Mouse (Mus musculus): ENCODE measurements at regions not wholly inside any gene's neighbourhood (a gene's known extent, or its start where the extent isn't known, plus 50 kb on each side); places are given as distances from the start of the nearest gene placed in this dataset.

- no peaks in the 10 kb centered on the region for H3K4me1 ChIP-seq (ENCODE audit: control insufficient read depth, insufficient read depth, low read length)
- H3K4me2 ChIP-seq (ENCODE audit: low read depth, low read length): peak overlapping the region; percentile 32; the same call in 1 of the 2 replicates
- WGBS: 12% methylated on average over 20 of the region's 20 CpGs
- peak; percentile 83 for ATAC-seq (replicated peaks; ENCODE audit: extremely low read depth, insufficient read depth, low FRiP score)
- peaks cover 3% of the 10 kb centered on the region; the same call in 1 of the 2 replicates for H3K27me3 ChIP-seq (ENCODE audit: control insufficient read depth, insufficient read depth, low read length)
- H3K27ac ChIP-seq (ENCODE audit: low read length): no peak overlapping the region
- H3K4me3 ChIP-seq (ENCODE audit: low read length): no peak overlapping the region
- peak overlapping the region; percentile 3; the same call in 1 of the 2 replicates for H3K9ac ChIP-seq (ENCODE audit: low read length)
- H3K36me3 ChIP-seq (ENCODE audit: control insufficient read depth, insufficient read depth): no peaks in the 10 kb centered on the region
- H3K9me3 ChIP-seq (replicated peaks; ENCODE audit: control insufficient read depth, low read length): no peaks in the 10 kb centered on the region
Observed at GRCm38 (mm10) chr13:73405720-73406629, 61.0 kb upstream of the Lpcat1 start.

- Histone ChIP-seq H3K4me1 (ENCODE audit: control insufficient read depth, insufficient read depth, low read length) (no peaks in the 10 kb centered on the region; the same call in 1 of the 2 replicates), H3K4me2 (ENCODE audit: low read depth, low read length) (no peak overlapping the region), H3K9me3 (replicated peaks; ENCODE audit: control insufficient read depth, low read length) (no peaks in the 10 kb centered on the region), H3K9ac (ENCODE audit: low read length) (no peak overlapping the region), H3K27ac (ENCODE audit: low read length) (no peak overlapping the region), H3K27me3 (ENCODE audit: control insufficient read depth, insufficient read depth, low read length) (no peaks in the 10 kb centered on the region), H3K4me3 (ENCODE audit: low read length) (no peak overlapping the region), H3K36me3 (ENCODE audit: control insufficient read depth, insufficient read depth) (no peaks in the 10 kb centered on the region)
- no peak for ATAC-seq (replicated peaks; ENCODE audit: extremely low read depth, insufficient read depth, low FRiP score)
- WGBS: 76% methylated on average over 1 of the region's 1 CpGs
Observed at GRCm38 (mm10) chr13:73400921-73401320, 66.1 kb upstream of the Lpcat1 start.

GRCm38 (mm10) chr13:73397033-73397432 is 68.7 kb upstream of the Ndufs6 start:
- H3K36me3 ChIP-seq (ENCODE audit: control insufficient read depth, insufficient read depth): no peaks in the 10 kb centered on the region
- no peak overlapping the region for H3K4me3 ChIP-seq (ENCODE audit: low read length)
- H3K9me3 ChIP-seq (replicated peaks; ENCODE audit: control insufficient read depth, low read length): 0 out of 2 replicates have a peak, but pooled peaks cover 3% of the 10 kb centered on the region
- no peak overlapping the region for H3K9ac ChIP-seq (ENCODE audit: low read length)
- ATAC-seq (replicated peaks; ENCODE audit: extremely low read depth, insufficient read depth, low FRiP score): no peak
- 32% methylated on average over 4 of the region's 4 CpGs for WGBS
- H3K4me1 ChIP-seq (ENCODE audit: control insufficient read depth, insufficient read depth, low read length): no peaks in the 10 kb centered on the region; the same call in 1 of the 2 replicates
- H3K4me2 ChIP-seq (ENCODE audit: low read depth, low read length): no peak overlapping the region
- no peak overlapping the region for H3K27ac ChIP-seq (ENCODE audit: low read length)
- H3K27me3 ChIP-seq (ENCODE audit: control insufficient read depth, insufficient read depth, low read length): no peaks in the 10 kb centered on the region

GRCm38 (mm10) chr13:73395856-73396255 is 67.5 kb upstream of the Ndufs6 start:
- H3K36me3 ChIP-seq (ENCODE audit: control insufficient read depth, insufficient read depth): no peaks in the 10 kb centered on the region
- WGBS: 78% methylated on average over 7 of the region's 7 CpGs
- no peak overlapping the region for H3K9ac ChIP-seq (ENCODE audit: low read length)
- no peak for ATAC-seq (replicated peaks; ENCODE audit: extremely low read depth, insufficient read depth, low FRiP score)
- no peak overlapping the region for H3K4me2 ChIP-seq (ENCODE audit: low read depth, low read length)
- H3K9me3 ChIP-seq (replicated peaks; ENCODE audit: control insufficient read depth, low read length): 0 out of 2 replicates have a peak, but pooled peaks cover 3% of the 10 kb centered on the region
- no peak overlapping the region for H3K27ac ChIP-seq (ENCODE audit: low read length)
- H3K4me3 ChIP-seq (ENCODE audit: low read length): no peak overlapping the region
- H3K27me3 ChIP-seq (ENCODE audit: control insufficient read depth, insufficient read depth, low read length): no peaks in the 10 kb centered on the region
- no peaks in the 10 kb centered on the region; the same call in 1 of the 2 replicates for H3K4me1 ChIP-seq (ENCODE audit: control insufficient read depth, insufficient read depth, low read length)

GRCm38 (mm10) chr13:73389051-73389450 is 60.7 kb upstream of the Ndufs6 start:
- no peak overlapping the region for H3K4me2 ChIP-seq (ENCODE audit: low read depth, low read length)
- H3K9me3 ChIP-seq (replicated peaks; ENCODE audit: control insufficient read depth, low read length): 0 out of 2 replicates have a peak, but pooled peaks cover 3% of the 10 kb centered on the region
- H3K27ac ChIP-seq (ENCODE audit: low read length): no peak overlapping the region
- ATAC-seq (replicated peaks; ENCODE audit: extremely low read depth, insufficient read depth, low FRiP score): no peak
- no peaks in the 10 kb centered on the region for H3K27me3 ChIP-seq (ENCODE audit: control insufficient read depth, insufficient read depth, low read length)
- WGBS: 67% methylated on average over 4 of the region's 4 CpGs
- no peaks in the 10 kb centered on the region for H3K4me1 ChIP-seq (ENCODE audit: control insufficient read depth, insufficient read depth, low read length)
- no peak overlapping the region for H3K9ac ChIP-seq (ENCODE audit: low read length)
- H3K4me3 ChIP-seq (ENCODE audit: low read length): no peak overlapping the region
- H3K36me3 ChIP-seq (ENCODE audit: control insufficient read depth, insufficient read depth): no peaks in the 10 kb centered on the region

GRCm38 (mm10) chr13:73383585-73383984 is 55.2 kb upstream of the Ndufs6 start:
- no peaks in the 10 kb centered on the region for H3K4me1 ChIP-seq (ENCODE audit: control insufficient read depth, insufficient read depth, low read length)
- H3K27me3 ChIP-seq (ENCODE audit: control insufficient read depth, insufficient read depth, low read length): no peaks in the 10 kb centered on the region
- H3K9ac ChIP-seq (ENCODE audit: low read length): no peak overlapping the region
- H3K36me3 ChIP-seq (ENCODE audit: control insufficient read depth, insufficient read depth): no peaks in the 10 kb centered on the region
- H3K4me3 ChIP-seq (ENCODE audit: low read length): no peak overlapping the region
- 64% methylated on average over 3 of the region's 3 CpGs for WGBS
- ATAC-seq (replicated peaks; ENCODE audit: extremely low read depth, insufficient read depth, low FRiP score): no peak
- H3K9me3 ChIP-seq (replicated peaks; ENCODE audit: control insufficient read depth, low read length): no peaks in the 10 kb centered on the region
- no peak overlapping the region for H3K4me2 ChIP-seq (ENCODE audit: low read depth, low read length)
- no peak overlapping the region for H3K27ac ChIP-seq (ENCODE audit: low read length)

Measured in heart, embryonic 16.5 days (tissue).